Mouse (Mus musculus) bone marrow, adult 2 months (tissue): Measurements from ENCODE around the gene Olfr318.

Experiments used
- CTCF ChIP-seq: fragments of 200-500 bp; IDR thresholded peaks from 2 replicates; pipeline ENCODE4 v1.5.1; 2011; ENCODE audit warnings: low read length, control low read depth; ENCODE audit not compliant: control insufficient read depth, insufficient read depth
- POLR2A ChIP-seq: fragments of 200-500 bp; IDR thresholded peaks from 2 replicates; pipeline ENCODE4 v1.6.1; 2011; ENCODE audit warnings: low read depth, mild to moderate bottlenecking, control low read depth, low read length, borderline replicate concordance; ENCODE audit not compliant: control insufficient read depth

DNA sequence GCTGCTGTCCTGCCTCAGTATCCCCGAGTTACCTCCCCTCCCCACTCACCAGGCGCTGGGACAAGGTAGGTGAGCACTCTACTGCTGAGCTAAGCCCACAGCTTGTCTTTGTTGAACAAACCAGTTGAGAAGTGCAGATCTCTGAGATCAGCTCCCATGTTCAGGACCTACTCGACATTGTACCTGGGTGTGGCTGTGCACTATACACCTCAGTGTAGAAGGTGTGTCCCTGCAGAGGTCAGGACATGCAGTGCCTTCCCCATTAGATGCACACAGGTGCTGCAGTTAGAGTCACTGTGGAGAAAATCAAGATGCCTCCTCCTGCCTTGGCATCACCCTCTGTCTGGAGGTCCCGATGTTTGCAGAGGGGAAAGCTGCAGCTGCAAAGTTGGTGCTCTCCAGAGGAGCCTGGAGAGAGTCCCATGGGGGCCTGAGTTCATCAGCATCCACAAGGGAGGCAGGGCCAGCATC, 15.0 kb upstream of the Olfr318 start, which contains the start of gene Olfr317:
- TF ChIP-seq CTCF (no peak), POLR2A (no peak)
